Mouse (Mus musculus): ENCODE results near the gene Col6a3. TPM values are rescaled to one million over a fixed set of nuclear protein-coding genes. Genes with fewer than 3 reads are reported as not detected.

Gene Col6a3
- total RNA-seq, 2 experiments from 2014 or later: 20.8 to 25.6 TPM

DNA sequence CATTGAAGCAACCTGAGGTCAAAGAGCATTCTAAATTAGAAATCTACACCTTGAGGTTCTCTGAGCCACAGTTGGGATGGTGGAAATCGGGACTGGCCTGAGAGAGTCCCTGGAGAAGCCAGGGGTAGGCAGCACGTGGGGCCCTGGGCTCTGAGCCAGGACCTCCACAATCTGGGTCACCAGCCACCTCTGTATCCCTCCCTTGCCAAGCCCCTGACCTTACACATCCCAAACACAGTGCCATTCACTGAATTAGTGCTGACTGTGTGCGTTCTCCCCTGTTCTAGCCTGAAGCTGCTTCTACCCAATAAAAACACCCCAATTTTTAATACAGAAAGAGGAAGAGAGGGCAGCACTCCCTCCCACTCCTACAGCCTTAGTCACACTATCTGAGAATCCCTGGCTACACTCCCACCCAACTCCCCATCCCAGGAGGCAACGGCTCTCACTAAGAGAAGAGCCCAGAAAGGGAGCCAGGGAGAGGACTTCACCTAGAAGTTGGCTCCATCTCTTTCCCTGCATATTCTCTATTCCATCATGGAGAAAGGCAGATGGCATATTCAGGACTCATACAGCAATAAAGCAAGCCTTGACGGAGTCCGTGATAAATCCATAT, 46.4 kb downstream of the Col6a3 start:
- DNase-seq: peak; percentile 71 to 72

- DNase-seq: no peak
Observed at GRCm38 (mm10) chr1:90793368-90793767, 50.4 kb downstream of the Col6a3 start.

- DNase-seq: no peak
Observed at GRCm38 (mm10) chr1:90790925-90791324, 52.8 kb downstream of the Col6a3 start.

DNA sequence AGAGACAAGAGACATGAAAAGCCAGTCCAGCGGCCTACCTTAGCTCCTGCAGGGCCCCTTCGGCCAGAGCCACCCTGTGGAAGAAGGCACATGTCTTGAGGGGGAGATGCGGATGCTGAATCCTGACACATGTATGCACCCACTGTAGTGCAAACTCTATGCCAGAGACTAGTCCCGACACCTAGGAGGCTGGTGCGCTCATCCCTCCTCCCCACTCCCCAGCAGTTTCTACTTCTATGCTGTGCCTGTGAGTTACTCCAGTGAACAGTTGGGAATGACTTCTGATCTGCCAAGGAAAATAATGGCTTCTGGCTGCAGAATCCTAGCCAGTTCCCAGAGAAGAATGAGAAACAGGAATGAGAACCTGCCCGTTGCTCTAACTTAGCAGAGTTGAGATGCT, 54.3 kb downstream of the Col6a3 start:
- peak in 1 of 2 experiments; percentile 33 for DNase-seq

DNA sequence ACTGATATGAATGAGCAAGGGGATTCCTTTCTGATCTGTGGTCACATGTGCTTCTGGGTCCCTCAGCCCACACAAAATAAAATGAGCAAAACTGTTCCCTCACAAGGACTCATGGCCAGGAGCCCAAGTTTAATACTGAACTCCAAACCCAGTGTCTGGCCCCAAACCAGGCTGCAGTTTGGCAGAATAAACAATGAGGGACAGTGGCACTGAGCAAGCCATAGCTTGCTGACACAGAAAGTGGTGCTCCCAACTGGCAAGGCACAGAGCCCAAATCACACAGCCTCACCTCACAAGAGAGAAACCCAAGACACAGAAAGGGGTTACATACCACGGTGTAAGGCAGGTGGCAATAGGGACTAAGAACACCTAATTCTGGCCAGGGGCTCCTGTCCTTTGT, 63.3 kb downstream of the Col6a3 start:
- no peak for DNase-seq

- DNase-seq: no peak
Observed at GRCm38 (mm10) chr1:90779072-90779471, 64.7 kb downstream of the Col6a3 start.

GRCm38 (mm10) chr1:90775477-90776241, 68.1 kb downstream of the Col6a3 start:
- DNase-seq: peak; percentile 62 to 71

DNA sequence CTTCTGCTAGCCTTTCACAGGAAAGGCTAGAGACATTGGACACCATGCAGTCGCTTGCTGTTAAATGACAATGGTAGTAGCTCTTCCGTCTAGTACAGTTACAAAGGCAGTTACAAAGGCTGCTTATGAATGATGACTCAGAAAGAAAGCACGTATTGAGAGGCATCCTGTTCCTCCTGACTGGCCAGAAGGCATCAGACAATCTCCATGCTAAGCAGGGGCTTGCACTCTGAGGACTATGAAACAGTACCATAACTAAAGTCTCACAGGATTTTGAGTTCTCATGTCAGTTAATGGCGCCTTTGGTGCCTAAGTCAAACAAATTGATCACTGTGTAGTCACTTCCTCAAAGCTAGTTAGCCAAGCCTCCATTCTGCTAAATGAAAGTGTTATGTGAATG, 72.6 kb downstream of the Col6a3 start:
- no peak for DNase-seq

- no peak for DNase-seq
Observed at GRCm38 (mm10) chr1:90770027-90770426, 73.7 kb downstream of the Col6a3 start.

GRCm38 (mm10) chr1:90769301-90769700, 74.5 kb downstream of the Col6a3 start:
- DNase-seq: no peak

GRCm38 (mm10) chr1:90758091-90758673, 85.6 kb downstream of the Col6a3 start:
- peak; percentile 51 to 66 for DNase-seq

DNA sequence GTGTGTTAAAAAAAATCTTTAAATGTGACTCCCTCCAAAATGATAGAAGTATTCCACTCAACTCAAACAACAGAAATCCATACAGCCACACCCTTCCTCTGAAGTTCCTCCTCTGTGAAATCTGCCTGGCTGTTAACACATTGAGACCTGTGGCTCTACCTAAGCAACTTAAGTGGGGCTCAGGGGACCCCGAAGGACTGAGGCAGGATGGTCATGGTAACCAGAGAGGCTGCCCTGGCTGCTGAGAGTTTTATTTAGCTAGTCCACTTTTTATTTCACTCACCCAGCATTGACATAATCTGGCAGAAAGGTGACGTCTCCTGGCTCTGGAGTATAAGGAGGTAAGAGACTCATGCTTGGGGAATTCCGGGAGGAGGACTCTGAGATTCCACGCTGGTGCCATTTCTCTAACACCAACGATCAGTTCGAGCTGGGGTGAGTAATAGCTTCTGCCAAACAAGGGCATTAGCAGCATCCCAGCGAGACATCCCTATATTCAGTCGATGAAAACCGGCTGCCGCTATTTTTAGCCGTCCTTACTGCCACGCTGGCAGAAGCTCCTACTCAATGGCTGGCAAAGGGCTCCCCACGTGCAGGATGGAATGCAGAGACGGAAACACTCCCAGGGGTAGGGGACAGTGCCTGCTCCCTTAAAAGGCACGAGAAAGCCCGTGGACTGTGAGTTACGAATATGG, 89.8 kb downstream of the Col6a3 start:
- DNase-seq: peak; percentile 71 to 72

DNA sequence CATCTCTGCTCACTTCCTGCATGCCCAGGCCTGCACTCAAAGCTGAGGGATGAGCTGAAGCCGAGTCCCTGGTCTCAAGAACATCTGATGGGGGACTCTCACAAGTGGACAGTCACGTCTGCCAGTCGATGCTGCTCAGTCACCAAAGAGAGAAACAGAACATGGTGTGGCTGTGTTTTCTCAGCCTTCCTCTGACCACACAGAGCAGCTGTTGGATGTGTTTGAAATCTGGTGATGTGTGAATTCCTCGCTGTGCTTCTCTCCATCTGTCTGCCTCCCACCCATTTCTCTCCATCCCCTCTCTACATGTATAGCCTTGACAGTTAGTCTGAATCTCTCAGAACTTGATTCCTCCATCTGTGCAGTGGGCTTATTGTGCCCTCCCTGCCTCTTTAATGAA, 92.5 kb downstream of the Col6a3 start:
- no peak for DNase-seq

GRCm38 (mm10) chr1:90750169-90750568, 93.6 kb downstream of the Col6a3 start:
- peak; percentile 65 to 77 for DNase-seq

DNA sequence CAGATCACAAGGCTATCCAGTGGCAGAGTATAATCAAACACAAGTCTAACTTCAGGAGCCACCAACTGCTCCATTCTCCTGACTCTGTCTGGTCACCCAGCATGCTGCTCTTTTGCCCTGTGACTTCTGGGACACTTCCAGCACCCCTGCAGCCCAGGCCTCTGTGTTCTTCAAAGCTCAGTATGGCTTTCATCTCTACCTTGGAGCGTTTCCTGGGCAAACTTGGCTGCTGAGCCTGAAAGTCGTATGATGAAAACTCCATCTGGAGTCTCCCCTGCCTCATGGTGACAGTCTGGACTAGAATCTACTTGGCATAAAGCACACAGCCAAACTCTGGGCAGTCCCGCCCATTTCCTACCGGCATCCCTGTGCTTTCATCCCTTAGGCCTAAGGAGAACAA, 95.2 kb downstream of the Col6a3 start:
- no peak for DNase-seq

GRCm38 (mm10) chr1:90743941-90744386, 99.8 kb downstream of the Col6a3 start:
- peak; percentile 55 to 80 for DNase-seq

GRCm38 (mm10) chr1:90743445-90743844, 100.3 kb downstream of the Col6a3 start:
- DNase-seq: no peak

- DNase-seq: no peak
Observed at GRCm38 (mm10) chr1:90742641-90743040, 101.1 kb downstream of the Col6a3 start.

GRCm38 (mm10) chr1:90740216-90741170, 103.3 kb downstream of the Col6a3 start:
- no peak for DNase-seq

DNA sequence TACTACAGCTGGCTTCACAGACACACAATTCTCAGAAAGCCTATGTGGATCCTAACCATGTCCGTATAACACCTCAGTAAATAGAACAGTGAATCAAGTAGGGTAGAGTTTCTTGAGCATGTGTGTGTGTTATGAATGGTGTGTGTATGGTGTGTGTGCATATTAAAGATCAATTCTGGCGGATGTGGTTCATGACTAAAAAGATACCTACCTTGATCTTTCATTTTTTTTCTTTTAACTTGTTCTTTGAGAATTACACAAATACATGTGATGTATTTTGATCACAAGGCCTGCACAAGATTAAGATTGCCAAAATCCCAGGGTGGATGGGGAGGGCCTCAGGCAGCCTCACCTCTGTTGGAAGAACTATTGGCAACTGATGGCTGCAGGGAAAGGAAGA, 104.9 kb downstream of the Col6a3 start:
- no peak for DNase-seq

DNA sequence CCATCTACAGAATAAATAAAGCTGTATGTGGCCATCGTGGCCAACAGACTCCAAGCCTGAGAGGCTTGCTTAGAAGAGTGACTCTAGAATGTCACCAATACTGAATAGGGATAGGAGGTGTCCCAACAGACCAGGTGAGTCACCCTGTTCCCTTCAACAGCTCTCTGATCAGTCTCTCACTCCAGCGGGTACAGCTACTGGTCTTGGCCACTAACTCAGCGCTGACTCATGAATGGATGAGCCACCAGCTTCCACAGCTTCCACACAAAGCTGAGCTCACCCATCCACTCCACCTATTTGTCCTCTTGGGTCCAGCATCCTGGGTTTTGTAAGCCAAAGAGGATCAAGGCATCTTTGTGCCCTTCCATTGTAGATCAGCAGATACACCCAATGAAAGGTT, 114.3 kb downstream of the Col6a3 start:
- DNase-seq: no peak

- DNase-seq: peak in 1 of 2 experiments; percentile 14
Observed at GRCm38 (mm10) chr1:90723754-90724153, 120.0 kb downstream of the Col6a3 start.

Measured in heart, adult 18-20 months (tissue).